Mouse (Mus musculus): ENCODE measurements at regions not wholly inside any gene's neighbourhood (a gene's known extent, or its start where the extent isn't known, plus 50 kb on each side); places are given as distances from the start of the nearest gene placed in this dataset.

- no peak for DNase-seq
Observed at GRCm38 (mm10) chr9:34323571-34323970, 162.1 kb upstream of the Kirrel3 start.

DNA sequence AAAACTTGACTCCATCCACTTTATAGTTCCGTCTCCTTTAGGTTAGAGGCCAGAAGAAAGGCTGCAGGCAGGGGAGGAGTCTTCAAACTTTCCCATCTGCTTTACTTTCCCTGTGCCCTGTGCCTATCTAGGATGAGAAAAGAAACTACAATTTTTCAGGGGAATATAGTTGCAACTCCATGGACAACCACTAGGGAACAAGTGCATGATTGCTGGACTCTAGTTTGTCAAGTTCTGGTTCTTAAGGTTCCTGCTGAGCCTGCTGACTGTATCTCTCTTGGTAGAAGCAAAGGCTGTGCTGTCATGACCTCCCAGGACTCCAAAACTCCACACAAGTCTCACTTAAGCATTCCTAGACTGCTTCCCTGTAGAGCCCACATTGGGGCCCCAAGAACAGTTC, 157.0 kb upstream of the Kirrel3 start:
- no peak for DNase-seq

- DNase-seq = no peak
Observed at GRCm38 (mm10) chr9:34334112-34334511, 151.6 kb upstream of the Kirrel3 start.

DNA sequence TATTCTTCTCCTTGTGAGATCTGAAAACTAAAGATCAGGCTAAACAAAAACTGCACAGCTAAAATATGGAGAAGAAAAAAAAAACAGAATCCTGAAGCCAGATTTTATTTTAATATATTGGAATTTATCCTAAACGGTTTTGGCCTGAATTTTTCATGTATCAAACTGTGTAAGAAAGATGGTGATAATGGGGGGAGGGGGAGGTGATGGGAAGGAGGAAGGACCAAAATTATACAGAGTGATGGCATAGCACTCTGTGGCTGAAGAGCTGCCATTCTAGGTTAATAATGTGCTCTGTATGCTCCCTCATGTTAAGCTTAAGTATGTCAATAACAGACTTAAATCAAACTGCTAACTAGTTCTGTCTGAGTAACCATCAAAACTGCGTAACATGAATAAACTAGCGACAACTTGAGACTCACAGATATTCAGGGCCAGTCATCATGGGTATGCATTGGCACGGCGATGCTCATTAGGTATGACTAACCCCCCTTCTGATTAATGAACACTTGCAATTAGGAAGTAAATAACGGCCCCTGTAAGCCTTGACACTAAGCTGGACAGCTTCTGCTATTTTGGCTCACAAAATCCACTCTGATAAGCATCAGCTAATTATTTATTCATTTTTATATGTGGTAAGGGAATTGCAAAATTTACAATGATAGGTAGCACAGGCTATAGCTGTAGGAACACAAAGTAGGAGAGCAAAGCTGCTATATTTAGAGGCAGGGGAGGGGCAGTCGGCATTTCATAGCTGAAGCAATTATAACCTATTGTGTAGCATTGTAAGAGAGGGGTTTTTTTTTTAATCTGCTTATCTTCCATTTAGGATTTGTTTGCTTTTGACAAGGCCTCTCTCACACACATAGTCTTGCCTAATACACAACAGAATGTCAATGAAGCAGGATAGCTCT, 150.9 kb upstream of the Kirrel3 start:
- DNase-seq = no peak

DNA sequence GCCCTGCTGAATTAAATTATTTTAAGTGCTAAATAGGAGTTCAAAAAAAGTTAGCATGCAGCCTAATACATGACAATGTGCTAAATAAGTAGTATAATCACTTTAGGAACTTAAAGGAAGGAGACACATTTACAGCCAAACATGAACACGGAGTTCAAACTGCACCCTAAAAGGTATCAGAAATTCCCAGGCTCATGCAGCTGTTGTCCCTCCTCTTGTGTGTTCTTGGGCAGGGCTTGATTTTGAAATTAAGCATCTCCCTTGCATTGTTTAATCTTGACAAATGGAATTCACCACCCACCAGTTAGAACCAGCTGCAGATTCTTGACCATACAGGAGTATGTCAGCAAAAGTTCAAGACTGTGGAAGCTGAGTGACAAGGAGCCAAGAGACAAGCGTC, 137.3 kb upstream of the Kirrel3 start:
- DNase-seq = no peak

GRCm38 (mm10) chr9:34349997-34350396, 135.7 kb upstream of the Kirrel3 start:
- DNase-seq = peak; percentile 60 to 77

DNA sequence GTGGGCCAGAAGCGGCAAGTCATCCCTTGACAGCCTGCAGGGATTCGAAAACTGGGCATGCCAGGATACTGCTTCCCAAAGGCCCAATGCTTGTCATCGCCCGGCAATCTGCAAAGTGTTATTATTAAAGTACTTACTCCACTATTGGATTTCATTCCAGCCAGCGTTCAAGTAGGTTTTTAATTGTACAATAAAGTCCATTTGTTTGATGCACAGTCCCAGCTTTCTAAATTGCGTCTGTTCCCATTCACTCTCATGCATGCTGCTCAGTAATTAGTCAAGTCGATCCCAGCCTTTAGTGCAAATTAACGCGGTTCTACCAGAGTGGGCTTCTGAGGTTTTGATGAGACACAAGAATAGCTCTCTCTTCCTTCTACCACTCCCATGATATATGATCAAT, 131.9 kb upstream of the Kirrel3 start:
- no peak for DNase-seq

- DNase-seq = no peak
Observed at GRCm38 (mm10) chr9:34354723-34355316, 130.9 kb upstream of the Kirrel3 start.

DNA sequence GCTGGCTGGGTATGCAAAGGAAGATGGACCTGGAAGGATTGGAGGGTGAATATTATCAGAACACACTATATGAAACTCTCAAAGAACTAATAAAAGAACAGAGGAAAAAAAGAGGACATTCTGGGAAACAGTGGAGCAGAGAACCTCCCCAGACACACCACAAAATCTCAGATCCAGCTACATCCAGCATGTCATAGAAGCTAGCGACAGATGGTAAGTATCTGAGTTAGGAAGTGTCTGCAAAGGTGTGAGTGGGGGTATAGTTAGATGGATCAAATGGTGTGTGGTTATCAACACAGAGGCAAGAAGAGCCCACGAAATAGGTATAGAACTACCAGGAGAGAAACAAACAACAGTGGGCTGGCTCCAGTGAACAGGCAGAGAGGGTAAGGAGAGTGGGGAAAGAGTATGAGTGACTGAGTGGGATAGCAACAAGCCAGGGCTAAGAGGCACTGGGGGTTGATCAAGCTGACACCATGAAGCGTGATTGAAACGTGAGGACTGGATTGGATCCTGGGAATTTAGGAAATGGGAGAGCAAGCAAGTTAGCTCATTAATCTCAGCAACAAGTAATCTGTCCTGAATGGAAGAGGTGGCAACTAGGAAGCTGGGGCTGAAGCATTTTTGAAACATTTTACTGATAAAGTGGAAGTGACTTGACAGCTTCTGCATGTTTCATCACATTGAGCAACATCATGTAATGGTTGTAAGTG, 114.9 kb upstream of the Kirrel3 start:
- no peak for DNase-seq

DNA sequence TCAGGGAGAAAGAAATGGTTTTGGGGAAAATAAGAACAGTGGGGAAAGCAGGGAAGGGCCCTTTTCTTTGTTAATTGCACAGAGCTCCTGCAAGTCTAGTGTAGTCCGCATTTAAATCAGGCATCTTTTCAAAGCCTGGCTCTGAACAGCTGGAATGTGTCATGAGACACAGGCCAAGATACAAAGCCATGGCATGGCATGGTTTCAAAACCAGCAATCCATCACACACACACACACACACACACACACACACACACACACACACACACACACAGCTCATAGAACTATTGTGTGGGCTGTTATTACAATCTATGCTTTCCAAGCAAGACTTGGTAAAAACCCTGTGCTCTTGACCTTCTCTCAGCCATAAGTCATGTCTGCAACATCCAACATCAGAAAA, 110.5 kb upstream of the Kirrel3 start:
- no peak for DNase-seq

GRCm38 (mm10) chr9:34380008-34380407, 105.7 kb upstream of the Kirrel3 start:
- no peak for DNase-seq

DNA sequence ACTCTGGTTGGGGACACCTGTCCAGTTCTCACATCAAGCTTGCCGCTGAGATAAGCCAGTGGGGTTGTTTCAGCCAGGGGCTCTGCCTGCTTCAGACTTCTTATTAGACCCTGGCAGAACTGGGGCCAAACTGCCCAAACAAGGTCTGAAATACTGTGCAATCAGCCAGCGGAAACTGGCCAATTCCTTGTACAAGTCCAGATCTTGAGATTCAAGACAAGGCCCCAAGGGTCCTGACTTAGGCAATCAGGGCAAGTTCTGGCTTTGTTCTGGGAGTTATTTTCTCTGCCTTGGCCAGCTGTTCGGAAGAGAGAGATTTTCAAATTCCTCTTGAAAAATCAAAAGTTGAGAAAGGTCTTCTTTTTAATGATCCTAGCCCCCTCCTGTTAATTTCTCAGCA, 104.1 kb upstream of the Kirrel3 start:
- DNase-seq = no peak

GRCm38 (mm10) chr9:34382208-34382607, 103.5 kb upstream of the Kirrel3 start:
- no peak for DNase-seq

- peak in 1 of 2 experiments; percentile 7 for DNase-seq
Observed at GRCm38 (mm10) chr9:34386071-34386470, 99.6 kb upstream of the Kirrel3 start.

- DNase-seq = no peak
Observed at GRCm38 (mm10) chr9:34393042-34393441, 92.7 kb upstream of the Kirrel3 start.

GRCm38 (mm10) chr9:34395839-34396804, 89.6 kb upstream of the Kirrel3 start:
- DNase-seq = no peak

- DNase-seq = no peak
Observed at GRCm38 (mm10) chr9:34411699-34412098, 74.0 kb upstream of the Kirrel3 start.

- DNase-seq = no peak
Observed at GRCm38 (mm10) chr9:34416153-34416552, 69.5 kb upstream of the Kirrel3 start.

GRCm38 (mm10) chr9:34418100-34418499, 67.6 kb upstream of the Kirrel3 start:
- DNase-seq = no peak

DNA sequence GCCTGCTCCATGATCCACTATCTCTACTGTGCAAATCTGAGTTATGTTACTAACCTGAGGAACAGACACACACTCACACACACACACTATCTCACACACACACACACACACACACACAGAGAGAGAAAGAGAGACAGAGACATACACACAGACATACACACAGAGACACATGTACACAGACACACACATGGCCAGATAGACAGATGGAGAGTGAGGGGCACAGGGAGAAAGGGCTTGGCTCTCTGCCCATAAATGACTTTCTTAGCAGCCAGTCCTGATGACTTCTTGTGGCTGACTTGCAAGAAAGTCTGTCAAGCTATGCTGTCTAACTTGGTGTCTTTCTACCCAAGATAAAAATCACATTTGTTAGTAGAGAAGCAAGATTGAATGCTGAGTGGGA, 63.7 kb upstream of the Kirrel3 start:
- no peak for DNase-seq

- no peak for DNase-seq
Observed at GRCm38 (mm10) chr9:34423062-34423461, 62.6 kb upstream of the Kirrel3 start.

DNA sequence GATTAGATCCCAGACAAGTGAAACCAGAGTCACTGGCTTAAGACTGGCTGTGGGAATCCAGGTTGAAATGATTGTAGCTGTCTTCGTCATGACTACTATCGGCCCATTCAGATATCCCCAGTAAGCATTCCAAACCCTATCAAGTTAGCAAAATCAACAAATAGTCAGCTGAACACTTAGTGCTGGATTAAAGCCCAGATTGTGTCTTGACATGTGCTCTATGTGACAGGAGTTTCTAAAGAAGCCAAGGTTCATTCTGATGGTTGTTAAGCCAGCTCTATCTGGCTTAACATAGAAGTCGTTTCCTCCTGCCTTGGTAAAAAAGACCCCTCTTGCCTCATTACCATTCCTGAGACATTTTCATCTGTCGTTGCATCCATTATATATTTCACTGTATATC, 59.1 kb upstream of the Kirrel3 start:
- DNase-seq = peak in 1 of 2 experiments; percentile 20
